Mouse (Mus musculus) layer of hippocampus, postnatal 25 days (tissue): ENCODE measurements around the gene Scn3a. TPM values are rescaled to one million over a fixed set of nuclear protein-coding genes. Genes with fewer than 3 reads are reported as not detected.

Experiments used
- DNase-seq, 2 experiments: peaks; one replicate each; pipeline ENCODE4 v3.0.0; 2022; ENCODE audit warnings: mixed read lengths in 2 of 2, low spot score in 1 of 2; ENCODE audit errors: extremely low spot score in 1 of 2
- total RNA-seq, 2 experiments: library from RNA; stranded (reverse); gene quantifications; 2 replicates each; pipeline ENCODE4 v1.2.3; 2021

Gene Scn3a
- total RNA-seq, 2 experiments from 2014 or later: 37.7 to 40.2 TPM

DNA sequence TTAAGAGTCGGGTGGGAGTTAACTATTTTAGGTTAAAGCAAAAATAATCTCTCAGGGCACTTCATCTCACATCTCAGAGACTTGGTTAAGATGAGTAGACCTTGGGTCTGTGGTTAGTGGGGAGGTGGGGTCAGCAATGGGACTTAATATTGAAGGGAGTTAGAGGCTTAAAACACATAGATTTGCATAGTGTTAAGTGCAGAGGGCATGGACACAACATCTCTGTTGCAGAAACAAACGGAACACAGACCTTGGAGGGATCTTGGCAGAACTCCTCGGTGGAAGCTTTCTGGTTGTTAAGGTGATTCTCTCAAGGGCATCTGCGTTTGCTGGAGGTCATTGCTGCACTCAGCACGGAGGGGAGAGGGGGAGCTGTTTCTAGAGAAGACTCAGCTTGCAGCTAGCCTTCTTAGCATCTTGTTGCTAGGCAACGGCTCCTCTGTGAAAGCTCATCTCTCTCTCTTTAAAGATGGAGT lies 152.6 kb downstream of the Scn3a start:
- DNase-seq: peak; percentile 32 to 45

DNA sequence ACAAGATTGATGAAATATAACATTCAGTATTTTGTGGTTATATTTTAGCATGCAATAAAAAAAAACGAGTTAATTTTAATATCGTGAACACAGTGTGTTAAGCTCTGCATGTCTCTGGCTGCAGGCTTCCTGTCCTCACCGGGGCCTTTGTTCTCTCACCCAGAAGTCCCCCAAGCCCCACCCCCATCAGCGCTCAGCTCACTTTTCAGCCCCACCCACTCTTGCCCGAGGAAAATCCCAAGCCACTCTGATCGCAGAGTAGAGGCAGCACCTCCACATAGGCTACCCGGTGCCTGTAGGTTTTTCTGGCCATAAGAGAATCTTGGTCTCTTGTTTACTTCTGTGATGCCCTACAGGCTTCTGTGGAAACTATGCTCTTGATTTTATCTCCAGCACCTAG lies 153.2 kb downstream of the Scn3a start:
- no peak for DNase-seq

DNA sequence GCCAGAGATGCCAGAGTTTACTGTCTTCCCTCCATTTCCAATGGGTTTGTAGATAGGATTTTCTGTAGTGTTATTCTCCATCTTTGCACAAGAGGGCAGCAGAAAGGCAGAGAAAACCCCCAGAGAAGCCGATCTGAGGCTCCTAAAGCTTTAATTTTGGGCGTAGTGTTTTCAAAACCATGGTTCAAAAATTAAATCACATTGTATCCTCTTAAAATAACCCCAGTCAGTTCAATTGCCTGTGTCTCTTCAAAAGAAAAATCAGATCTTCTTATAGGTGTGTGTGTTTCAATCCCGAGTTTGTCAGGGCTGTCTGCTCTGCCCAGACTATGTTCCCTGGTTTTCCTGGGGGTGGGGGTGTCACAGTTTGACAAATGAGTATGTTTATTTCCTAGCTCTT lies 153.7 kb downstream of the Scn3a start:
- DNase-seq: no peak

Other genes starting within 250 kb of the Scn3a start
- 1 to 10 TPM; 2.3 to 3.7 TPM for gene Slc38a11, start 203.6 kb downstream of the Scn3a start, total RNA-seq
- 100 to 1,000 TPM; 239 to 265 TPM for gene Scn2a, start 53.1 kb upstream of the Scn3a start, total RNA-seq